Mouse (Mus musculus): ENCODE measurements at regions not wholly inside any gene's neighbourhood (a gene's known extent, or its start where the extent isn't known, plus 50 kb on each side); places are given as distances from the start of the nearest gene placed in this dataset.
A peak's percentile ranks its signal among the peaks of the same experiment; 100 is the strongest.

GRCm38 (mm10) chr10:125726546-125726945, 239.4 kb upstream of the Lrig3 start:
- no peak for DNase-seq

GRCm38 (mm10) chr10:125735744-125736494, 230.0 kb upstream of the Lrig3 start:
- DNase-seq: no peak

GRCm38 (mm10) chr10:125743181-125743580, 222.8 kb upstream of the Lrig3 start:
- no peak for DNase-seq

- DNase-seq: peak; percentile 13
Observed at GRCm38 (mm10) chr10:125749031-125749585, 216.9 kb upstream of the Lrig3 start.

GRCm38 (mm10) chr10:125752506-125753218, 213.3 kb upstream of the Lrig3 start:
- no peak for DNase-seq

- no peak for DNase-seq
Observed at GRCm38 (mm10) chr10:125759171-125759570, 206.8 kb upstream of the Lrig3 start.

- no peak for DNase-seq
Observed at GRCm38 (mm10) chr10:125762367-125763068, 203.4 kb upstream of the Lrig3 start.

- peak; percentile 67 for DNase-seq
Observed at GRCm38 (mm10) chr10:125764402-125765102, 201.4 kb upstream of the Lrig3 start.

GRCm38 (mm10) chr10:125765103-125765820, 200.7 kb upstream of the Lrig3 start:
- no peak for DNase-seq

GRCm38 (mm10) chr10:125768281-125768680, 197.7 kb upstream of the Lrig3 start:
- no peak for DNase-seq

- DNase-seq: no peak
Observed at GRCm38 (mm10) chr10:125773541-125773940, 192.4 kb upstream of the Lrig3 start.

- no peak for DNase-seq
Observed at GRCm38 (mm10) chr10:125782486-125782885, 183.5 kb upstream of the Lrig3 start.

GRCm38 (mm10) chr10:125784896-125785295, 181.1 kb upstream of the Lrig3 start:
- DNase-seq: peak; percentile 20

- no peak for DNase-seq
Observed at GRCm38 (mm10) chr10:125785448-125786196, 180.3 kb upstream of the Lrig3 start.

GRCm38 (mm10) chr10:125786197-125786879, 179.6 kb upstream of the Lrig3 start:
- peak; percentile 4 for DNase-seq

GRCm38 (mm10) chr10:125786880-125787337, 179.1 kb upstream of the Lrig3 start:
- DNase-seq: no peak

- no peak for DNase-seq
Observed at GRCm38 (mm10) chr10:125787441-125788060, 178.4 kb upstream of the Lrig3 start.

GRCm38 (mm10) chr10:125788262-125788661, 177.7 kb upstream of the Lrig3 start:
- no peak for DNase-seq

- no peak for DNase-seq
Observed at GRCm38 (mm10) chr10:125790924-125791323, 175.0 kb upstream of the Lrig3 start.

GRCm38 (mm10) chr10:125794504-125794903, 171.5 kb upstream of the Lrig3 start:
- DNase-seq: no peak
